Mouse (Mus musculus): Measurements from ENCODE around the gene Ccdc184. TPM values are rescaled to one million over a fixed set of nuclear protein-coding genes. Genes with fewer than 3 reads are reported as not detected.

The Ccdc184 gene
- polyA plus RNA-seq, 1 experiment from 2014 or later, result 39.1 TPM

- peaks cover 53% of the 10 kb centered on the region for H3K36me3 ChIP-seq
- ATAC-seq (replicated peaks), result no peak
Measured at GRCm38 (mm10) chr15:98140809-98141208, 26.1 kb upstream of the Ccdc184 start.

GRCm38 (mm10) chr15:98142515-98142914 lies 24.4 kb upstream of the Ccdc184 start:
- no peak for ATAC-seq (replicated peaks)
- no peak overlapping the region for H3K9ac ChIP-seq (replicated peaks)
- H3K4me2 ChIP-seq (replicated peaks), result no peak overlapping the region
- H3K36me3 ChIP-seq, result peaks cover 37% of the 10 kb centered on the region
- 84% methylated on average over 10 of the region's 10 CpGs for WGBS
- H3K27ac ChIP-seq (replicated peaks), result no peak overlapping the region
- no peak overlapping the region for H3K4me3 ChIP-seq
- peaks cover 14% of the 10 kb centered on the region for H3K4me1 ChIP-seq
- H3K9me3 ChIP-seq, result no peaks in the 10 kb centered on the region
- no peaks in the 10 kb centered on the region for H3K27me3 ChIP-seq

More at GRCm38 (mm10) chr15:98140809-98141208, 26.1 kb upstream of the Ccdc184 start:
- H3K4me1 ChIP-seq, result peaks cover 12% of the 10 kb centered on the region
- H3K4me2 ChIP-seq (replicated peaks), result no peak overlapping the region
- H3K9me3 ChIP-seq, result no peaks in the 10 kb centered on the region
- H3K27ac ChIP-seq (replicated peaks), result no peak overlapping the region
- H3K9ac ChIP-seq (replicated peaks), result no peak overlapping the region
- H3K4me3 ChIP-seq, result no peak overlapping the region
- 93% methylated on average over 5 of the region's 5 CpGs for WGBS
- H3K27me3 ChIP-seq, result no peaks in the 10 kb centered on the region

GRCm38 (mm10) chr15:98144861-98145507 lies 22.0 kb upstream of the Ccdc184 start:
- Histone ChIP-seq H3K36me3 (peaks cover 18% of the 10 kb centered on the region), H3K9ac (replicated peaks) (peak overlapping the region; percentile 90), H3K4me1 (peaks cover 14% of the 10 kb centered on the region), H3K9me3 (no peaks in the 10 kb centered on the region), H3K4me2 (replicated peaks) (peak overlapping the region; percentile 95), H3K4me3 (peak overlapping the region; percentile 91), H3K27ac (replicated peaks) (peak overlapping the region; percentile 61; the same call in 1 of the 2 replicates), H3K27me3 (no peaks in the 10 kb centered on the region)
- WGBS, result under 1% methylated on average over 33 of the region's 36 CpGs
- ATAC-seq (replicated peaks), result no peak; the same call in 1 of the 2 replicates

- peaks cover 14% of the 10 kb centered on the region for H3K4me1 ChIP-seq
- WGBS, result under 1% methylated on average over 38 of the region's 38 CpGs
Measured at GRCm38 (mm10) chr15:98145559-98146181, 21.3 kb upstream of the Ccdc184 start.

GRCm38 (mm10) chr15:98148356-98148755 lies 18.6 kb upstream of the Ccdc184 start:
- no peak for ATAC-seq (replicated peaks)
- no peak overlapping the region for H3K27ac ChIP-seq (replicated peaks)
- no peaks in the 10 kb centered on the region for H3K36me3 ChIP-seq
- H3K9ac ChIP-seq (replicated peaks), result no peak overlapping the region
- no peak overlapping the region for H3K4me3 ChIP-seq
- peaks cover 14% of the 10 kb centered on the region for H3K4me1 ChIP-seq
- 82% methylated on average over 3 of the region's 3 CpGs for WGBS
- H3K4me2 ChIP-seq (replicated peaks), result no peak overlapping the region
- no peaks in the 10 kb centered on the region for H3K27me3 ChIP-seq
- no peaks in the 10 kb centered on the region for H3K9me3 ChIP-seq

More at GRCm38 (mm10) chr15:98145559-98146181, 21.3 kb upstream of the Ccdc184 start:
- Histone ChIP-seq H3K4me2 (replicated peaks) (peak overlapping the region; percentile 95), H3K9me3 (no peaks in the 10 kb centered on the region), H3K27ac (replicated peaks) (peak overlapping the region; percentile 61; the same call in 1 of the 2 replicates), H3K27me3 (no peaks in the 10 kb centered on the region), H3K36me3 (peaks cover 11% of the 10 kb centered on the region), H3K9ac (replicated peaks) (peak overlapping the region; percentile 90), H3K4me3 (peak overlapping the region; percentile 91)
- peak; percentile 98 for ATAC-seq (replicated peaks)

GRCm38 (mm10) chr15:98149166-98149602 lies 17.8 kb upstream of the Ccdc184 start:
- Histone ChIP-seq H3K4me2 (replicated peaks) (no peak overlapping the region), H3K36me3 (no peaks in the 10 kb centered on the region), H3K9ac (replicated peaks) (no peak overlapping the region), H3K27ac (replicated peaks) (no peak overlapping the region), H3K4me3 (no peak overlapping the region), H3K4me1 (peaks cover 11% of the 10 kb centered on the region), H3K9me3 (no peaks in the 10 kb centered on the region), H3K27me3 (no peaks in the 10 kb centered on the region)
- WGBS, result 77% methylated on average over 10 of the region's 10 CpGs
- ATAC-seq (replicated peaks), result no peak

- no peak for ATAC-seq (replicated peaks)
- H3K36me3 ChIP-seq, result no peaks in the 10 kb centered on the region
- H3K27ac ChIP-seq (replicated peaks), result no peak overlapping the region
- no peaks in the 10 kb centered on the region for H3K4me1 ChIP-seq
- H3K9me3 ChIP-seq, result no peaks in the 10 kb centered on the region
- 52% methylated on average over 7 of the region's 7 CpGs for WGBS
- no peak overlapping the region for H3K4me2 ChIP-seq (replicated peaks)
- H3K4me3 ChIP-seq, result no peak overlapping the region
- no peak overlapping the region for H3K9ac ChIP-seq (replicated peaks)
- no peaks in the 10 kb centered on the region for H3K27me3 ChIP-seq
Measured at GRCm38 (mm10) chr15:98152916-98153315, 14.0 kb upstream of the Ccdc184 start.

- ATAC-seq (replicated peaks), result no peak
Measured at GRCm38 (mm10) chr15:98153625-98154024, 13.3 kb upstream of the Ccdc184 start.

GRCm38 (mm10) chr15:98154146-98154545 lies 12.8 kb upstream of the Ccdc184 start:
- Histone ChIP-seq H3K9ac (replicated peaks) (no peak overlapping the region), H3K27ac (replicated peaks) (no peak overlapping the region), H3K27me3 (no peaks in the 10 kb centered on the region), H3K4me1 (no peaks in the 10 kb centered on the region), H3K4me2 (replicated peaks) (no peak overlapping the region), H3K4me3 (no peak overlapping the region), H3K9me3 (no peaks in the 10 kb centered on the region), H3K36me3 (no peaks in the 10 kb centered on the region)
- WGBS, result 70% methylated on average over 4 of the region's 4 CpGs
- ATAC-seq (replicated peaks), result no peak

More at GRCm38 (mm10) chr15:98153625-98154024, 13.3 kb upstream of the Ccdc184 start:
- H3K27ac ChIP-seq (replicated peaks), result no peak overlapping the region
- H3K27me3 ChIP-seq, result no peaks in the 10 kb centered on the region
- H3K9ac ChIP-seq (replicated peaks), result no peak overlapping the region
- no peaks in the 10 kb centered on the region for H3K4me1 ChIP-seq
- no peaks in the 10 kb centered on the region for H3K36me3 ChIP-seq
- no peak overlapping the region for H3K4me3 ChIP-seq
- H3K4me2 ChIP-seq (replicated peaks), result no peak overlapping the region
- 36% methylated on average over 3 of the region's 3 CpGs for WGBS
- no peaks in the 10 kb centered on the region for H3K9me3 ChIP-seq

- Histone ChIP-seq H3K4me3 (no peak overlapping the region), H3K9me3 (no peaks in the 10 kb centered on the region), H3K27ac (replicated peaks) (no peak overlapping the region), H3K36me3 (no peaks in the 10 kb centered on the region), H3K27me3 (no peaks in the 10 kb centered on the region), H3K4me1 (no peaks in the 10 kb centered on the region), H3K9ac (replicated peaks) (no peak overlapping the region), H3K4me2 (replicated peaks) (no peak overlapping the region)
- WGBS, result 82% methylated on average over 3 of the region's 3 CpGs
- ATAC-seq (replicated peaks), result no peak
Measured at GRCm38 (mm10) chr15:98154631-98155030, 12.3 kb upstream of the Ccdc184 start.

GRCm38 (mm10) chr15:98155272-98155671 lies 11.7 kb upstream of the Ccdc184 start:
- WGBS, result 92% methylated on average over 5 of the region's 5 CpGs
- Histone ChIP-seq H3K4me2 (replicated peaks) (no peak overlapping the region), H3K4me1 (no peaks in the 10 kb centered on the region), H3K36me3 (no peaks in the 10 kb centered on the region), H3K4me3 (no peak overlapping the region), H3K9ac (replicated peaks) (no peak overlapping the region), H3K9me3 (no peaks in the 10 kb centered on the region), H3K27ac (replicated peaks) (no peak overlapping the region), H3K27me3 (no peaks in the 10 kb centered on the region)
- ATAC-seq (replicated peaks), result no peak

GRCm38 (mm10) chr15:98155944-98156343 lies 11.0 kb upstream of the Ccdc184 start:
- no peak overlapping the region for H3K4me3 ChIP-seq
- no peaks in the 10 kb centered on the region for H3K4me1 ChIP-seq
- H3K4me2 ChIP-seq (replicated peaks), result no peak overlapping the region
- H3K9me3 ChIP-seq, result no peaks in the 10 kb centered on the region
- no peaks in the 10 kb centered on the region for H3K27me3 ChIP-seq
- H3K27ac ChIP-seq (replicated peaks), result no peak overlapping the region
- WGBS, result 78% methylated on average over 4 of the region's 4 CpGs
- H3K36me3 ChIP-seq, result no peaks in the 10 kb centered on the region
- H3K9ac ChIP-seq (replicated peaks), result no peak overlapping the region
- no peak for ATAC-seq (replicated peaks)

Measured in forebrain, embryonic 15.5 days (tissue).